Mouse (Mus musculus): ENCODE data around the gene Gm15091. TPM values are rescaled to one million over a fixed set of nuclear protein-coding genes. Genes with fewer than 3 reads are reported as not detected.

Gene Gm15091
- polyA plus RNA-seq (2021; fragmentation: Nextera tagmentation): not detected in 2 replicates
- long read RNA-seq, experiment 1: 0 reads
- long read RNA-seq, experiment 2: 0 reads

DNA sequence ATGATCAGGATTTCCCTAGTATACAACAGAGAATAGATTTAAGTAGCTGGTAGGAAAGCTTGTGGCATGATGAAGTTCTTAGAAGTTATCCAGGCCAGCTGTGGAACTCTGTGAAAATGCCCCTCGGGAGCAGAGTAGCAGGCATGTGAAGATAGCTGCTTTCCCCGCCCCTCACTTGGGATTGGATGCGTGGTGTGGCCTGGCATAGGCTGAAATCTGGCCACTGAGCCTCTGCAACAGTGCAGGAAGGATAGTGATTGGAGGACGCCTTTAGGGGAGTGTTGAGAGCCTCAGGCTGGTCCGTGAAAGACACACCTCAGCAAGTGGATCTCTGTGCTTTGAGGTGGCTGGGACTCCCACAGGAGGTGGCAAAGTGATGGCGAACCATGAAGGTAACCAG, at the start of gene Gm15091:
Gene Gm15091, plus strand, starts transcription at position 301 of the 400 bp plus-strand sequence.

Other genes starting within 250 kb of the Gm15091 start
- gene Gm15097, start 157.2 kb upstream of the Gm15091 start, polyA plus RNA-seq (2021; fragmentation: Nextera tagmentation): not detected in 2 replicates

All from left cerebral cortex, adult 6 months (tissue).